In genomic region chr1:38897431-38898248, GRCm38 (mm10) we compare ENCODE assay signal across 8 mouse cellular contexts. TPM values are rescaled to one million over a fixed set of nuclear protein-coding genes. Genes with fewer than 3 reads are reported as not detected.
DNase-seq lines count a peak whose midpoint lies in the region; ATAC-seq and TF ChIP-seq lines count a peak whose summit lies in the region.

Chst10 (minus strand) TSS chr1:38898161.

- no peak for TF ChIP-seq CTCF in brain, embryonic 14.5 days (IDR thresholded peaks at IDR 0.05; ENCODE audit: borderline replicate concordance, extremely low read depth, insufficient read depth, insufficient read length)

- H3K4me2 ChIP-seq in heart, embryonic 14.5 days (ENCODE audit: low read length) = peak within 1 kb of the TSS; percentile 89
- H3K4me2 ChIP-seq in liver, embryonic 11.5 days = peak within 1 kb of the TSS; percentile 74
- H3K4me2 ChIP-seq in stomach, embryonic 14.5 days (replicated peaks; ENCODE audit: low read depth, low read length) = peak within 1 kb of the TSS; percentile 81

- H3K36me3 ChIP-seq in forebrain, embryonic 10.5 days (replicated peaks) = no peaks in the 10 kb centered on the region
- no peaks in the 10 kb centered on the region for H3K36me3 ChIP-seq in heart, embryonic 14.5 days (ENCODE audit: control insufficient read depth, insufficient read depth, low read length)
- H3K36me3 ChIP-seq in liver, embryonic 11.5 days (ENCODE audit: control insufficient read depth, insufficient read depth, low read length) = no peaks in the 10 kb centered on the region
- H3K36me3 ChIP-seq in stomach, embryonic 14.5 days (ENCODE audit: control insufficient read depth, insufficient read depth, low read length) = no peaks in the 10 kb centered on the region

- H3K4me3 ChIP-seq in forebrain, embryonic 10.5 days = peak within 1 kb of the TSS; percentile 82
- H3K4me3 ChIP-seq in heart, embryonic 14.5 days (ENCODE audit: control insufficient read depth in 1 of 2, insufficient read depth in 1 of 2, low read depth in 1 of 2, low read length in 2 of 2) = peak within 1 kb of the TSS; percentile 52 to 88
- H3K4me3 ChIP-seq in liver, embryonic 11.5 days (ENCODE audit: low read depth, low read length) = peak within 1 kb of the TSS; percentile 58
- peak within 1 kb of the TSS; percentile 57 for H3K4me3 ChIP-seq in stomach, embryonic 14.5 days (ENCODE audit: low read depth, low read length)

- H3K27ac ChIP-seq in forebrain, embryonic 10.5 days = peak within 1 kb of the TSS; percentile 90
- H3K27ac ChIP-seq in heart, embryonic 14.5 days (replicated peaks in 1 of 2; ENCODE audit: control insufficient read depth in 1 of 2, insufficient read depth in 1 of 2, low read depth in 2 of 2, low read length in 2 of 2) = no peak within 1 kb of the TSS
- no peak within 1 kb of the TSS for H3K27ac ChIP-seq in liver, embryonic 11.5 days (ENCODE audit: low read depth, low read length)
- H3K27ac ChIP-seq in stomach, embryonic 14.5 days (ENCODE audit: low read length) = no peak within 1 kb of the TSS

- peaks cover 24% of the 10 kb centered on the region for H3K4me1 ChIP-seq in forebrain, embryonic 10.5 days
- H3K4me1 ChIP-seq in heart, embryonic 14.5 days (ENCODE audit: control insufficient read depth in 2 of 2, insufficient read depth in 2 of 2, low read length in 2 of 2) = no peaks in the 10 kb centered on the region
- H3K4me1 ChIP-seq in liver, embryonic 11.5 days (replicated peaks; ENCODE audit: control insufficient read depth, insufficient read depth, low read length) = no peaks in the 10 kb centered on the region
- H3K4me1 ChIP-seq in stomach, embryonic 14.5 days (ENCODE audit: control insufficient read depth, insufficient read depth, low read length) = no peaks in the 10 kb centered on the region

- TF ChIP-seq POLR2A in brain, embryonic 14.5 days (IDR thresholded peaks at IDR 0.05; ENCODE audit: borderline replicate concordance, extremely low read depth, insufficient read depth, insufficient read length, poor library complexity, severe bottlenecking) = peak; percentile 79

- H3K9me3 ChIP-seq in forebrain, embryonic 10.5 days = no peaks in the 10 kb centered on the region
- no peaks in the 10 kb centered on the region for H3K9me3 ChIP-seq in heart, embryonic 14.5 days (ENCODE audit: control insufficient read depth, low read length)
- H3K9me3 ChIP-seq in liver, embryonic 11.5 days (ENCODE audit: control insufficient read depth, low read length) = no peaks in the 10 kb centered on the region
- H3K9me3 ChIP-seq in stomach, embryonic 14.5 days (ENCODE audit: control insufficient read depth, low read depth, low read length) = no peaks in the 10 kb centered on the region

- peak within 1 kb of the TSS; percentile 68 for H3K9ac ChIP-seq in heart, embryonic 14.5 days (ENCODE audit: low read length)
- peak within 1 kb of the TSS; percentile 40; the same call in 1 of the 2 replicates for H3K9ac ChIP-seq in liver, embryonic 11.5 days (ENCODE audit: low read depth, low read length)
- H3K9ac ChIP-seq in stomach, embryonic 14.5 days (replicated peaks; ENCODE audit: low read depth, low read length) = peak within 1 kb of the TSS; percentile 43; the same call in 1 of the 2 replicates

- peaks cover 37% of the 10 kb centered on the region for H3K27me3 ChIP-seq in forebrain, embryonic 10.5 days (ENCODE audit: poor library complexity, severe bottlenecking)
- H3K27me3 ChIP-seq in heart, embryonic 14.5 days (ENCODE audit: control insufficient read depth, insufficient read depth, low read length) = peaks cover 20% of the 10 kb centered on the region
- H3K27me3 ChIP-seq in liver, embryonic 11.5 days (replicated peaks; ENCODE audit: control insufficient read depth, insufficient read depth, low read length) = peaks cover 25% of the 10 kb centered on the region
- H3K27me3 ChIP-seq in stomach, embryonic 14.5 days (ENCODE audit: control insufficient read depth, insufficient read depth, low read length) = no peaks in the 10 kb centered on the region

- peak; percentile 93 for DNase-seq in A20 (ENCODE audit: low read depth, low spot score)
- DNase-seq in brain, embryonic 14.5 days (ENCODE audit: low read depth) = peak; percentile 96
- DNase-seq in forebrain, embryonic 10.5 days (ENCODE audit: extremely low spot score, low spot score) = peak; percentile 73
- peak; percentile 77 for DNase-seq in kidney, postnatal 10 days
- peak; percentile 67 for DNase-seq in liver, embryonic 11.5 days (ENCODE audit: low spot score)
- peak; percentile 54 to 74 for DNase-seq in natural killer cell, adult 2 months (ENCODE audit: low spot score in 2 of 2)

- ATAC-seq in heart, embryonic 14.5 days (ENCODE audit: insufficient number of reproducible peaks, insufficient read depth, low FRiP score, low read depth) = peak; percentile 82
- ATAC-seq in liver, embryonic 11.5 days (replicated peaks; ENCODE audit: low FRiP score) = peak; percentile 64
- ATAC-seq in stomach, embryonic 14.5 days (ENCODE audit: insufficient number of reproducible peaks, insufficient read depth, low FRiP score, low read depth) = peak; percentile 93

- WGBS in forebrain, embryonic 10.5 days = under 1% methylated on average over 67 of the region's 67 CpGs
- under 1% methylated on average over 67 of the region's 67 CpGs for WGBS in heart, embryonic 14.5 days
- 1% methylated on average over 67 of the region's 67 CpGs for WGBS in liver, embryonic 11.5 days
- WGBS in stomach, embryonic 14.5 days = under 1% methylated on average over 65 of the region's 67 CpGs

RNA-seq across cellular contexts. Expression of gene Chst10, which starts in this region (rescaled TPM):
- polyA plus RNA-seq in brain, embryonic 14.5 days (2012; rRNA removed) = 18.8 and 38.2 TPM in 2 replicates
- 11.9 and 12.4 TPM in 2 replicates for polyA plus RNA-seq in forebrain, embryonic 10.5 days (2016; fragmentation: Nextera tagmentation; extraction: Ambion mirVana)
- 1.7 and 2.8 TPM in 2 replicates for polyA plus RNA-seq in heart, embryonic 14.5 days (2014; fragmentation: Nextera tagmentation; extraction: Ambion mirVana)
- polyA plus RNA-seq in liver, embryonic 11.5 days (2014; fragmentation: Nextera tagmentation; extraction: Ambion mirVana) = 2.9 and 4.1 TPM in 2 replicates
- polyA plus RNA-seq in stomach, embryonic 14.5 days (2014; fragmentation: Nextera tagmentation; extraction: Ambion mirVana) = 5.6 and 6.5 TPM in 2 replicates
